Comparison of ENCODE assay signal across 8 mouse cellular contexts in genomic region chr10:96646867-96647462, GRCm38 (mm10). TPM values are rescaled to one million over a fixed set of nuclear protein-coding genes. Genes with fewer than 3 reads are reported as not detected.
A peak's percentile ranks its signal among the peaks of the same experiment; 100 is the strongest.
DNase-seq lines count a peak whose midpoint lies in the region; ATAC-seq and TF ChIP-seq lines count a peak whose summit lies in the region.

No protein-coding gene starts in this region.

- no peak overlapping the region for H3K27ac ChIP-seq in kidney, embryonic 14.5 days (ENCODE audit: low read depth, low read length)
- peak overlapping the region; percentile 83 for H3K27ac ChIP-seq in forebrain, embryonic 10.5 days
- H3K27ac ChIP-seq in intestine, embryonic 14.5 days (ENCODE audit: low read depth): no peak overlapping the region
- H3K27ac ChIP-seq in midbrain, postnatal 0 days (ENCODE audit: low read depth, low read length): 0 out of 2 replicates have a peak overlapping the region, but pooled peaks have one; percentile 18

- H3K9me3 ChIP-seq in kidney, embryonic 14.5 days (ENCODE audit: control insufficient read depth, low read length): no peaks in the 10 kb centered on the region
- H3K9me3 ChIP-seq in forebrain, embryonic 10.5 days: no peaks in the 10 kb centered on the region
- H3K9me3 ChIP-seq in intestine, embryonic 14.5 days (ENCODE audit: control insufficient read depth, low read length): no peaks in the 10 kb centered on the region
- no peaks in the 10 kb centered on the region for H3K9me3 ChIP-seq in midbrain, postnatal 0 days (ENCODE audit: low read length)

- H3K4me3 ChIP-seq in kidney, embryonic 14.5 days (ENCODE audit: low read length): no peak overlapping the region
- peak overlapping the region; percentile 27; the same call in 1 of the 2 replicates for H3K4me3 ChIP-seq in forebrain, embryonic 10.5 days
- H3K4me3 ChIP-seq in intestine, embryonic 14.5 days (ENCODE audit: low read depth, low read length): no peak overlapping the region
- no peak overlapping the region for H3K4me3 ChIP-seq in midbrain, postnatal 0 days (ENCODE audit: low read depth, low read length)

- 0 out of 2 replicates have a peak, but pooled peaks have one; percentile 20 for ATAC-seq in kidney, embryonic 14.5 days (ENCODE audit: low FRiP score, low TSS enrichment)
- no peak for ATAC-seq in intestine, embryonic 14.5 days (replicated peaks; ENCODE audit: low FRiP score, low TSS enrichment, low read depth)
- peak; percentile 53; the same call in 1 of the 2 replicates for ATAC-seq in midbrain, postnatal 0 days (ENCODE audit: low FRiP score)

- H3K36me3 ChIP-seq in kidney, embryonic 14.5 days (ENCODE audit: control insufficient read depth, insufficient read depth, low read length): no peaks in the 10 kb centered on the region
- H3K36me3 ChIP-seq in forebrain, embryonic 10.5 days (replicated peaks): no peaks in the 10 kb centered on the region
- H3K36me3 ChIP-seq in intestine, embryonic 14.5 days (ENCODE audit: control insufficient read depth, insufficient read depth, low read length): no peaks in the 10 kb centered on the region
- no peaks in the 10 kb centered on the region for H3K36me3 ChIP-seq in midbrain, postnatal 0 days (ENCODE audit: insufficient read depth, low read length)

- no peak for DNase-seq in kidney, postnatal 10 days
- no peak for DNase-seq in forebrain, embryonic 10.5 days (ENCODE audit: extremely low spot score, low spot score)
- no peak for DNase-seq in intestine, embryonic 14.5 days (ENCODE audit: low spot score)
- no peak for DNase-seq in midbrain, postnatal 0 days (ENCODE audit: low spot score)
- no peak for DNase-seq in thymus, postnatal 10 days (ENCODE audit: low spot score in 2 of 2)
- DNase-seq in c-Kit-positive CD71-positive TER-119-positive erythroid progenitor cells, embryonic 14.5 days (ENCODE audit: low spot score): no peak
- no peak for DNase-seq in right cerebral cortex, postnatal 25 days

- 0 out of 2 replicates have a peak overlapping the region, but pooled peaks have one; percentile 15 for H3K4me2 ChIP-seq in kidney, embryonic 14.5 days (replicated peaks; ENCODE audit: low read depth, low read length)
- H3K4me2 ChIP-seq in intestine, embryonic 14.5 days (ENCODE audit: low read length): peak overlapping the region; percentile 18
- H3K4me2 ChIP-seq in midbrain, postnatal 0 days (ENCODE audit: low read depth, low read length, poor library complexity, severe bottlenecking): peak overlapping the region; percentile 29

- 46% methylated on average over 5 of the region's 5 CpGs for WGBS in kidney, embryonic 14.5 days
- 44% methylated on average over 5 of the region's 5 CpGs for WGBS in forebrain, embryonic 10.5 days
- WGBS in intestine, embryonic 14.5 days: 47% methylated on average over 5 of the region's 5 CpGs
- WGBS in midbrain, postnatal 0 days: 49% methylated on average over 5 of the region's 5 CpGs

- H3K27me3 ChIP-seq in kidney, embryonic 14.5 days (ENCODE audit: control insufficient read depth, insufficient read depth, low read length): no peaks in the 10 kb centered on the region
- H3K27me3 ChIP-seq in forebrain, embryonic 10.5 days (ENCODE audit: poor library complexity, severe bottlenecking): no peaks in the 10 kb centered on the region
- H3K27me3 ChIP-seq in intestine, embryonic 14.5 days (replicated peaks; ENCODE audit: control insufficient read depth, insufficient read depth, low read length): no peaks in the 10 kb centered on the region
- H3K27me3 ChIP-seq in midbrain, postnatal 0 days (ENCODE audit: insufficient read depth, low read length): no peaks in the 10 kb centered on the region

- H3K4me1 ChIP-seq in kidney, embryonic 14.5 days (ENCODE audit: control insufficient read depth, insufficient read depth, low read length): peaks cover 8% of the 10 kb centered on the region
- peaks cover 27% of the 10 kb centered on the region for H3K4me1 ChIP-seq in forebrain, embryonic 10.5 days
- peaks cover 16% of the 10 kb centered on the region for H3K4me1 ChIP-seq in intestine, embryonic 14.5 days (replicated peaks; ENCODE audit: control insufficient read depth, insufficient read depth, low read length)
- no peaks in the 10 kb centered on the region; the same call in 1 of the 2 replicates for H3K4me1 ChIP-seq in midbrain, postnatal 0 days (ENCODE audit: insufficient read depth, low read length)

- H3K9ac ChIP-seq in kidney, embryonic 14.5 days (ENCODE audit: low read depth, low read length): no peak overlapping the region
- H3K9ac ChIP-seq in intestine, embryonic 14.5 days (ENCODE audit: low read length): no peak overlapping the region
- H3K9ac ChIP-seq in midbrain, postnatal 0 days (replicated peaks; ENCODE audit: low read length, poor library complexity, severe bottlenecking): no peak overlapping the region; the same call in 1 of the 2 replicates

- TF ChIP-seq CTCF in midbrain, postnatal 0 days (IDR thresholded peaks at IDR 0.05): no peak

RNA-seq across cellular contexts. Expression of gene Btg1, which starts 30.2 kb away (rescaled TPM):
- polyA plus RNA-seq in kidney, embryonic 14.5 days (2014; fragmentation: Nextera tagmentation; extraction: Ambion mirVana): 47.3 and 55.9 TPM in 2 replicates
- 20.7 and 24.1 TPM in 2 replicates for polyA plus RNA-seq in forebrain, embryonic 10.5 days (2016; fragmentation: Nextera tagmentation; extraction: Ambion mirVana)
- 77.8 and 82.6 TPM in 2 replicates for polyA plus RNA-seq in intestine, embryonic 14.5 days (2014; fragmentation: Nextera tagmentation; extraction: Ambion mirVana)
- total RNA-seq in midbrain, postnatal 0 days (2014; rRNA removed): 15.2 and 21.3 TPM in 2 replicates
- 20.7 and 21.3 TPM in 2 replicates for polyA plus RNA-seq in midbrain, postnatal 0 days (2015; fragmentation: Nextera tagmentation; extraction: Ambion mirVana)

Comparison
In these comparisons a context has a peak if more than half of its experiments do, and no peak if none do; other contexts are left out.
1. H3K27ac ChIP-seq: peak in forebrain, embryonic 10.5 days (single experiment) and midbrain, postnatal 0 days (single experiment); none in kidney, embryonic 14.5 days (single experiment) and intestine, embryonic 14.5 days (single experiment).
2. Peak in every context shown above with its lines, with median percentiles within 50 percentile points of each other: H3K4me2 ChIP-seq.